In the genomic region with DNA sequence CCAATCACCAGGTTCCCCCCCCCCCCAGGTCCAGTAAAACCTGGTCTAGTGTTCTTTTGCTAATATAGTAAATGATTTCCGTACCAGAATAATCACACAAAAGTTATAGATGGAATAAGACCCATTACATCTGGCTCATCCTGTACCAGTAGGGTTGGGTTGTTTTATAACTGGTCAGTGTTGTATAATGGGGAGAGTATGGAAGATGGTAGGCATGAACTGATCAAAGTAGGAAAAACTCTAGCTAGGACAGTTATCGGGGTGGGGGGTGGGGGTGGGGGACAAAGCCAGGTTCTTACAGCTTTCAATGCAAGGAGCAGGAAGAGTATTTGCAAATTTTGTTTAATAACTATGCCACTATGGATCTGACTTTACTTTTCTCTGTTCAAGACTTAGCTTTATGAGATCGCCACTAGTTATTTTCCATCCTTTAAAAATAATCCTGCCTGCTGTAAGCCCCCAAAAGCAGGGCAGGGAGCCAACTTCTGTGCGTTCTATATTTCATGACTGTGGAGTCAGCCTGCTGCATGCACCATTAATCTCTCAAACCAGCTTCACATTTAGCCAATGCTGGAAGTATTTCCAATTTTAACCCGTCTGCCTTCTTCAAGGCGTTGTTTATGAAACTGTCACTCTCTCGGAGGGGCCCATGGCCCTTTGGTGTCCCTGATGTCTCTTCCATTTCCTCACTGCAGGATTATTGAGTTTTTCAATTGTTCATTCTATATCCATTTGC, we compare ENCODE assay signal across 14 mouse cellular contexts. TPM values are rescaled to one million over a fixed set of nuclear protein-coding genes. Genes with fewer than 3 reads are reported as not detected.
DNase-seq lines count a peak whose midpoint lies in the region; ATAC-seq and TF ChIP-seq lines count a peak whose summit lies in the region.
"Had no signal": no experiment of that assay in that cellular context is flagged by ENCODE, and none has a peak within 500 bp of the region (broad histone marks: within the 10 kb centered on the region; RNA-seq: fewer than 3 reads in every experiment).

No protein-coding gene starts in this region.

- no peaks in the 10 kb centered on the region for H3K4me1 ChIP-seq in stomach, postnatal 0 days (replicated peaks; ENCODE audit: control insufficient read depth, insufficient read depth)

- no peak for TF ChIP-seq EP300 in stomach, postnatal 0 days (optimal IDR thresholded peaks at IDR 0.05)

- TF ChIP-seq CTCF in layer of hippocampus, adult 2 months (conservative IDR thresholded peaks at IDR 0.05) = no peak
- TF ChIP-seq CTCF in stomach, postnatal 0 days (IDR thresholded peaks at IDR 0.05; ENCODE audit: low read depth) = no peak

- 40% methylated on average over 7 of the region's 7 CpGs for WGBS in stomach, postnatal 0 days

- peak overlapping the region; percentile 61 for H3K27ac ChIP-seq in layer of hippocampus, adult 2 months
- no peak overlapping the region for H3K27ac ChIP-seq in stomach, postnatal 0 days (replicated peaks)
- H3K27ac ChIP-seq: hindbrain, embryonic 12.5 days; macrophage had no signal

- peak overlapping the region; percentile 39 for H3K4me2 ChIP-seq in stomach, postnatal 0 days (replicated peaks; ENCODE audit: low read depth)
- H3K4me2 ChIP-seq: hindbrain, embryonic 12.5 days had no signal

- no peaks in the 10 kb centered on the region for H3K27me3 ChIP-seq in stomach, postnatal 0 days (ENCODE audit: control insufficient read depth, insufficient read depth, low read length)
- H3K27me3 ChIP-seq: hindbrain, embryonic 12.5 days had no signal

- no peaks in the 10 kb centered on the region for H3K9me3 ChIP-seq in stomach, postnatal 0 days (ENCODE audit: control insufficient read depth, low read length)
- H3K9me3 ChIP-seq: hindbrain, embryonic 12.5 days had no signal

- peak in 1 of 2 experiments; percentile 10 for DNase-seq in layer of hippocampus, adult 2 months (ENCODE audit: low spot score in 2 of 2)
- DNase-seq in layer of hippocampus, adult 9-10 months (ENCODE audit: low spot score) = no peak
- peak; percentile 41 for DNase-seq in right cerebral cortex, adult 18-20 months
- no peak for DNase-seq in right cerebral cortex, postnatal 25 days
- peak; percentile 48 to 67 for DNase-seq in left cerebral cortex, postnatal 25 days (ENCODE audit: low spot score in 2 of 2)
- DNase-seq in stomach, postnatal 0 days (ENCODE audit: low spot score) = no peak
- no peak for DNase-seq in Muller cell, postnatal 12 days (ENCODE audit: inconsistent ontology term)
- no peak for DNase-seq in gastrocnemius, adult 18-20 months (ENCODE audit: low spot score)
- DNase-seq: thymus, postnatal 14 days had no signal

- no peak overlapping the region for H3K9ac ChIP-seq in stomach, postnatal 0 days (ENCODE audit: low read length)
- H3K9ac ChIP-seq: hindbrain, embryonic 12.5 days had no signal

- no peaks in the 10 kb centered on the region for H3K36me3 ChIP-seq in stomach, postnatal 0 days (ENCODE audit: control insufficient read depth, insufficient read depth, low read length)
- H3K36me3 ChIP-seq: hindbrain, embryonic 12.5 days had no signal

- no peak overlapping the region for H3K4me3 ChIP-seq in layer of hippocampus, adult 2 months
- peak overlapping the region; percentile 1; the same call in 1 of the 2 replicates for H3K4me3 ChIP-seq in stomach, postnatal 0 days (ENCODE audit: low read depth, low read length)
- H3K4me3 ChIP-seq: hindbrain, embryonic 12.5 days had no signal

- intact Hi-C loops in left cerebral cortex, postnatal 25 days (cut with DNase I) = no loop called here

- ATAC-seq in stomach, postnatal 0 days (ENCODE audit: low FRiP score, low TSS enrichment) = no peak
- ATAC-seq: forebrain, embryonic 14.5 days had no signal

RNA-seq across cellular contexts. Expression of a gene that starts 28.3 kb away (rescaled TPM):
- total RNA-seq in layer of hippocampus, adult 2 months (2021) = 10 to 100 TPM; 41.8 to 46.2 TPM
- 10 to 100 TPM; 34.2 to 35.0 TPM for total RNA-seq in left cerebral cortex, postnatal 25 days (2021)
- polyA plus RNA-seq in stomach, postnatal 0 days (2015; fragmentation: Nextera tagmentation; extraction: Ambion mirVana) = 45.0 and 47.8 TPM in 2 replicates
- 10 to 100 TPM; 15.6 to 19.2 TPM for total RNA-seq in gastrocnemius, adult 18-20 months (2021)

RNA-seq across cellular contexts. Expression of a gene that starts 43.8 kb away (rescaled TPM):
- total RNA-seq in layer of hippocampus, adult 2 months (2021) = not detected
- total RNA-seq in left cerebral cortex, postnatal 25 days (2021) = not detected
- 0.48 and 0.59 TPM in 2 replicates for polyA plus RNA-seq in stomach, postnatal 0 days (2015; fragmentation: Nextera tagmentation; extraction: Ambion mirVana)
- total RNA-seq in gastrocnemius, adult 18-20 months (2021) = not detected
- total RNA-seq: heart, adult 8-10 months; layer of hippocampus, postnatal 14 days had no signal
- polyA plus RNA-seq: macrophage had no signal

Comparison
In these comparisons a context has a peak if more than half of its experiments do, and no peak if none do; other contexts are left out.
1. DNase-seq: peak in right cerebral cortex, adult 18-20 months (single experiment) and left cerebral cortex, postnatal 25 days (2 of 2); none in layer of hippocampus, adult 9-10 months (single experiment), right cerebral cortex, postnatal 25 days (single experiment), stomach, postnatal 0 days (single experiment), Muller cell, postnatal 12 days (single experiment) and gastrocnemius, adult 18-20 months (single experiment).